Mouse (Mus musculus) testis, adult 2 months (tissue): ENCODE data around the gene Aff1.

ENCODE experiments used
- CTCF ChIP-seq: fragments of 200-500 bp; IDR thresholded peaks from 2 replicates; pipeline ENCODE4 v1.5.1; 2012; ENCODE audit warnings: low read depth, mild to moderate bottlenecking, inconsistent platforms, low read length, moderate library complexity; ENCODE audit not compliant: control insufficient read depth, insufficient read depth, insufficient replicate concordance
- POLR2A ChIP-seq: fragments of 200-500 bp; IDR thresholded peaks from 2 replicates; pipeline ENCODE4 v1.6.1; 2012; ENCODE audit warnings: low read depth, mild to moderate bottlenecking, inconsistent platforms, low read length, moderate library complexity; ENCODE audit not compliant: control insufficient read depth

DNA sequence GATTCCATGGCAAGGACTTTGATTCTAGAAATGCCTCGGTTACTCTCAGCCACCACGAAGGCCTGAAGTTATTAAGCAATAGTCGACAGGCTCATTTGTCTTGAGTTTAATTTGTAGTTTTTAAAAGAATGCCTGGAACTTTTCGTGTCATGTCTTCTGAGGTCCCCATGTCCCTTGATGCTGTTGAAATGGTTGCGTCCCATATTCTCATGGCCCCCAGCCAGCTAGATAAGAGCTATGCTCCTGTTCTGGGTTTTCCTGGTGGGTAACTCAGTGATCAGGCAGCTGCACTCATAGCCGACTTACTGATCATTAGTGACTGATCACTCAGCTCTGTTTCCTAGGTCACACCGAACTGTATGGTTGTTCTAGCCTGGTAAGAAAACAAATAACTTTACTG lies 69.6 kb downstream of the Aff1 start:
- TF ChIP-seq POLR2A (no peak), CTCF (no peak)
